Mouse (Mus musculus) mouse embryonic stem cell (cell line): ENCODE results near the gene Fgfr2.
"Not testable (repeated sequence)": the region's sequence is repeated elsewhere in the genome, so short reads cannot be mapped to it uniquely, and the experiment has no call there.

Experiments used
- in situ Hi-C, 2 experiments: fragments of 300-500 bp; cut with MboI; formaldehyde crosslinking; loops; 1 replicate in 1 of 2; 3 replicates in 1 of 2; pipeline ENCODE4 v1.14.3; 2019 to 2020; ENCODE audit warnings: low sequenced_read_pairs in 2 of 2, low pct_unique_long_range_greater_than_20kb in 1 of 2, mixed read lengths in 1 of 2; ENCODE audit not compliant: unreplicated experiment in 1 of 2

Fgfr2 gene

GRCm38 (mm10) chr7:131133181-131133580, 1990.0 kb downstream of the Fgfr2 start:
- in situ Hi-C loops: no loop called here

- in situ Hi-C loops: no loop called here
Observed at GRCm38 (mm10) chr7:131130021-131130420, 1993.1 kb downstream of the Fgfr2 start.

- in situ Hi-C loops: no loop called here
Observed at GRCm38 (mm10) chr7:131122210-131122807, 2000.8 kb downstream of the Fgfr2 start.

- in situ Hi-C loops: no loop called here
Observed at GRCm38 (mm10) chr7:131114434-131114833, 2008.7 kb downstream of the Fgfr2 start.

- in situ Hi-C loops: no loop called here
Observed at GRCm38 (mm10) chr7:131113676-131114075, 2009.5 kb downstream of the Fgfr2 start.

- in situ Hi-C loops: no loop called here
Observed at GRCm38 (mm10) chr7:131112486-131112885, 2010.7 kb downstream of the Fgfr2 start.

GRCm38 (mm10) chr7:131082403-131082802, 2040.7 kb downstream of the Fgfr2 start:
- in situ Hi-C loops: not testable (repeated sequence)

- in situ Hi-C loops: no loop called here
Observed at GRCm38 (mm10) chr7:131075956-131076355, 2047.2 kb downstream of the Fgfr2 start.

GRCm38 (mm10) chr7:131074098-131074497, 2049.1 kb downstream of the Fgfr2 start:
- in situ Hi-C loops: loop anchor here in 1 of 2 experiments (25.0 kb wide), 1 partner anchor 287 kb away; no protein-coding TSS in a partner anchor

- in situ Hi-C loops: loop anchor here in 1 of 2 experiments (25.0 kb wide), 1 partner anchor 286 kb away; no protein-coding TSS in a partner anchor
Observed at GRCm38 (mm10) chr7:131073476-131073875, 2049.7 kb downstream of the Fgfr2 start.

- in situ Hi-C loops: loop anchor here in 1 of 2 experiments (25.0 kb wide), 1 partner anchor 281 kb away; no protein-coding TSS in a partner anchor
Observed at GRCm38 (mm10) chr7:131068191-131068590, 2055.0 kb downstream of the Fgfr2 start.

GRCm38 (mm10) chr7:131062541-131062940, 2060.6 kb downstream of the Fgfr2 start:
- in situ Hi-C loops: loop anchor here in 1 of 2 experiments (25.0 kb wide), 1 partner anchor 275 kb away; no protein-coding TSS in a partner anchor

GRCm38 (mm10) chr7:131059808-131060207, 2063.3 kb downstream of the Fgfr2 start:
- in situ Hi-C loops: loop anchor here in 1 of 2 experiments (25.0 kb wide), 1 partner anchor 273 kb away; no protein-coding TSS in a partner anchor

GRCm38 (mm10) chr7:131057918-131058317, 2065.2 kb downstream of the Fgfr2 start:
- in situ Hi-C loops: loop anchor here in 1 of 2 experiments (25.0 kb wide), 1 partner anchor 271 kb away; no protein-coding TSS in a partner anchor

GRCm38 (mm10) chr7:131054808-131055370, 2068.3 kb downstream of the Fgfr2 start:
- in situ Hi-C loops: loop anchor here (5.0 to 25.0 kb wide), 2 partner anchors 268 to 278 kb away; no protein-coding TSS in a partner anchor

- in situ Hi-C loops: loop anchor here (5.0 to 25.0 kb wide), 2 partner anchors 263 to 273 kb away; no protein-coding TSS in a partner anchor
Observed at GRCm38 (mm10) chr7:131049829-131050228, 2073.3 kb downstream of the Fgfr2 start.

GRCm38 (mm10) chr7:131045258-131045835, 2077.8 kb downstream of the Fgfr2 start:
- in situ Hi-C loops: not testable (repeated sequence)

- in situ Hi-C loops: no loop called here
Observed at GRCm38 (mm10) chr7:131042657-131043056, 2080.5 kb downstream of the Fgfr2 start.

GRCm38 (mm10) chr7:131040760-131041159, 2082.4 kb downstream of the Fgfr2 start:
- in situ Hi-C loops: not testable (repeated sequence)
